Mouse (Mus musculus): ENCODE data around the gene Col4a2. TPM values are rescaled to one million over a fixed set of nuclear protein-coding genes. Genes with fewer than 3 reads are reported as not detected.

The Col4a2 gene
- polyA plus RNA-seq, 1 experiment: 8.4 TPM

GRCm38 (mm10) chr8:11296282-11296943, 16.2 kb upstream of the Col4a2 start:
- Histone ChIP-seq H3K4me3 (ENCODE audit: control insufficient read depth, low read depth, low read length) (no peak overlapping the region), H3K4me1 (ENCODE audit: control insufficient read depth, insufficient read depth, low read length) (peaks cover 3% of the 10 kb centered on the region; the same call in 1 of the 2 replicates), H3K27ac (ENCODE audit: control insufficient read depth, insufficient read depth, low read depth, low read length) (0 out of 2 replicates have a peak overlapping the region, but pooled peaks have one; percentile 20), H3K36me3 (ENCODE audit: control insufficient read depth, insufficient read depth, low read length) (no peaks in the 10 kb centered on the region), H3K27me3 (ENCODE audit: control insufficient read depth, insufficient read depth, low read length) (no peaks in the 10 kb centered on the region)
- TF ChIP-seq CTCF (IDR thresholded peaks at IDR 0.05; ENCODE audit: control insufficient read depth, insufficient read depth, insufficient replicate concordance, low read depth, low read length) (no peak), POLR2A (IDR thresholded peaks at IDR 0.05; ENCODE audit: control insufficient read depth, low read depth, low read length) (no peak)

- H3K27me3 ChIP-seq (ENCODE audit: control insufficient read depth, insufficient read depth, low read length): no peaks in the 10 kb centered on the region
- H3K36me3 ChIP-seq (ENCODE audit: control insufficient read depth, insufficient read depth, low read length): no peaks in the 10 kb centered on the region
- TF ChIP-seq CTCF (IDR thresholded peaks at IDR 0.05; ENCODE audit: control insufficient read depth, insufficient read depth, insufficient replicate concordance, low read depth, low read length) (no peak), POLR2A (IDR thresholded peaks at IDR 0.05; ENCODE audit: control insufficient read depth, low read depth, low read length) (no peak)
- no peak overlapping the region for H3K4me3 ChIP-seq (ENCODE audit: control insufficient read depth, low read depth, low read length)
- H3K4me1 ChIP-seq (ENCODE audit: control insufficient read depth, insufficient read depth, low read length): peaks cover 3% of the 10 kb centered on the region; the same call in 1 of the 2 replicates
- H3K27ac ChIP-seq (ENCODE audit: control insufficient read depth, insufficient read depth, low read depth, low read length): peak overlapping the region; percentile 42
Observed at GRCm38 (mm10) chr8:11297141-11297838, 15.3 kb upstream of the Col4a2 start.

- H3K4me1 ChIP-seq (ENCODE audit: control insufficient read depth, insufficient read depth, low read length): peaks cover 3% of the 10 kb centered on the region; the same call in 1 of the 2 replicates
- H3K27ac ChIP-seq (ENCODE audit: control insufficient read depth, insufficient read depth, low read depth, low read length): peak overlapping the region; percentile 33; the same call in 1 of the 2 replicates
- no peak overlapping the region for H3K4me3 ChIP-seq (ENCODE audit: control insufficient read depth, low read depth, low read length)
- no peaks in the 10 kb centered on the region for H3K27me3 ChIP-seq (ENCODE audit: control insufficient read depth, insufficient read depth, low read length)
- no peak for TF ChIP-seq CTCF (IDR thresholded peaks at IDR 0.05; ENCODE audit: control insufficient read depth, insufficient read depth, insufficient replicate concordance, low read depth, low read length)
- TF ChIP-seq POLR2A (IDR thresholded peaks at IDR 0.05; ENCODE audit: control insufficient read depth, low read depth, low read length): no peak
- no peaks in the 10 kb centered on the region for H3K36me3 ChIP-seq (ENCODE audit: control insufficient read depth, insufficient read depth, low read length)
Observed at GRCm38 (mm10) chr8:11298531-11299316, 13.9 kb upstream of the Col4a2 start.

GRCm38 (mm10) chr8:11299317-11299602, 13.3 kb upstream of the Col4a2 start:
- Histone ChIP-seq H3K4me3 (ENCODE audit: control insufficient read depth, low read depth, low read length) (no peak overlapping the region), H3K4me1 (ENCODE audit: control insufficient read depth, insufficient read depth, low read length) (peaks cover 3% of the 10 kb centered on the region; the same call in 1 of the 2 replicates), H3K27ac (ENCODE audit: control insufficient read depth, insufficient read depth, low read depth, low read length) (peak overlapping the region; percentile 33; the same call in 1 of the 2 replicates), H3K36me3 (ENCODE audit: control insufficient read depth, insufficient read depth, low read length) (no peaks in the 10 kb centered on the region), H3K27me3 (ENCODE audit: control insufficient read depth, insufficient read depth, low read length) (no peaks in the 10 kb centered on the region)
- TF ChIP-seq CTCF (IDR thresholded peaks at IDR 0.05; ENCODE audit: control insufficient read depth, insufficient read depth, insufficient replicate concordance, low read depth, low read length) (no peak), POLR2A (IDR thresholded peaks at IDR 0.05; ENCODE audit: control insufficient read depth, low read depth, low read length) (no peak)

- Histone ChIP-seq H3K4me3 (ENCODE audit: control insufficient read depth, low read depth, low read length) (no peak overlapping the region), H3K36me3 (ENCODE audit: control insufficient read depth, insufficient read depth, low read length) (no peaks in the 10 kb centered on the region), H3K4me1 (ENCODE audit: control insufficient read depth, insufficient read depth, low read length) (peaks cover 3% of the 10 kb centered on the region; the same call in 1 of the 2 replicates), H3K27ac (ENCODE audit: control insufficient read depth, insufficient read depth, low read depth, low read length) (no peak overlapping the region), H3K27me3 (ENCODE audit: control insufficient read depth, insufficient read depth, low read length) (no peaks in the 10 kb centered on the region)
- TF ChIP-seq POLR2A (IDR thresholded peaks at IDR 0.05; ENCODE audit: control insufficient read depth, low read depth, low read length) (no peak), CTCF (IDR thresholded peaks at IDR 0.05; ENCODE audit: control insufficient read depth, insufficient read depth, insufficient replicate concordance, low read depth, low read length) (no peak)
Observed at GRCm38 (mm10) chr8:11300436-11300835, 12.2 kb upstream of the Col4a2 start.

GRCm38 (mm10) chr8:11304027-11304601, 8.5 kb upstream of the Col4a2 start:
- H3K27ac ChIP-seq (ENCODE audit: control insufficient read depth, insufficient read depth, low read depth, low read length): no peak overlapping the region
- no peaks in the 10 kb centered on the region for H3K36me3 ChIP-seq (ENCODE audit: control insufficient read depth, insufficient read depth, low read length)
- TF ChIP-seq POLR2A (IDR thresholded peaks at IDR 0.05; ENCODE audit: control insufficient read depth, low read depth, low read length) (no peak), CTCF (IDR thresholded peaks at IDR 0.05; ENCODE audit: control insufficient read depth, insufficient read depth, insufficient replicate concordance, low read depth, low read length) (no peak)
- H3K4me3 ChIP-seq (ENCODE audit: control insufficient read depth, low read depth, low read length): no peak overlapping the region
- no peaks in the 10 kb centered on the region for H3K27me3 ChIP-seq (ENCODE audit: control insufficient read depth, insufficient read depth, low read length)
- H3K4me1 ChIP-seq (ENCODE audit: control insufficient read depth, insufficient read depth, low read length): no peaks in the 10 kb centered on the region
